Mouse (Mus musculus) heart, adult 11 months (tissue): Measurements from ENCODE around the gene Chd2.

Source experiments
- DNase-seq: peaks from one replicate; pipeline ENCODE4 v3.0.0; 2022

Chd2 gene

DNA sequence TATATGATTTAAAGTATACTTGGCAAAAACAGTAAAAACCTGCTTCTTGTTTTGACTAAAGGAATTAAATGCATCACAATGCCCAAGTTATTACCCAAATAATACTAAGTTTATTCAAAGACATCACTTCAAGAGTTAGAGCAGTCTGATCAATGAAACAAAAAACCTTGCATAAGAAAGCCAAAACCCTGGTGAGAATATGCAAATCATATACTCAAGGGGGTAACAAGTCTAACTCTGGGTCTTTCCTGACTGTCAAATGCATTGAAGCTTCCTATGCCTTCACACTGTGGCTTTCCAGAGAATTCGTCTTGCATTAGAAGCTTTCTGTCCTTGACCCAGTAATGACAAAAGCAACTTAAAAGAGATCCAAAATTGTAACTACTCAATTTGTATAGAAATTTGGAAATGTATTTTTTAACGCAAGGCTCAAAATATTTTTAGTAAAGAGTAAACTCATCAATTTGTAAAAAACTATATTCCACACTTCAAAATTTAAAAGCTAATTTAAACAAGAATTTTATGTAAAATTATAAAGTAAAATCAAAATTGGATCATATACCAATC, 2.4 kb downstream of the Chd2 start:
- DNase-seq: no peak

DNA sequence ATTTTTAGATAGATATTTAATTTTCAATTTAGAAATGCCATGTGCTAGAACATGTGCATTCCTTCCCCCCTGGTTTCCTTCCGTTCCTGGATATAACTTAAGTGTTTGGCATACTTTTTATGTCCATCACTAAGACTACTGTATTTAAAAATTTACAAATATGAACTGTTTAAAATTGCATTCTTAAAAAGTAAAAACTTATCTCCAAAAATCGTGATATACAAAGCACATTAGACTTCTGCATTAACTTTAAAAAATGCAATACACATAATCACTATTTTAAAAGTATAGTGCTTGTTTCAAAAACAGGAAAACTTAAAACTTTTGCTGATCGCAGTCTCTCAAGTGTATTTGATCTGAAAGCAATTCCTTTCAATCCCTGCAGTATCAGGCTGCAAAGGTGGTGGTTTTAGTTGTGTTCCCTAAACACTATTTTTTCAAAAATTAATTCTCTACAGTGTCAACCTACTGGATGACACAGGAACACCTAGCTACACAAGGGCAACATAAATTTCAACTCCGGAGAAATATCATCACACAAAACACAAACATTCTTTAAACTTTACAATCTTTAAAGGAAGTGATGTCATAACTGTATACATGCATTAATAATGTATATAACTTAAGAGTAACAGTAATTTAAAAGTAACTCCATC, 3.1 kb downstream of the Chd2 start:
- DNase-seq: no peak

DNA sequence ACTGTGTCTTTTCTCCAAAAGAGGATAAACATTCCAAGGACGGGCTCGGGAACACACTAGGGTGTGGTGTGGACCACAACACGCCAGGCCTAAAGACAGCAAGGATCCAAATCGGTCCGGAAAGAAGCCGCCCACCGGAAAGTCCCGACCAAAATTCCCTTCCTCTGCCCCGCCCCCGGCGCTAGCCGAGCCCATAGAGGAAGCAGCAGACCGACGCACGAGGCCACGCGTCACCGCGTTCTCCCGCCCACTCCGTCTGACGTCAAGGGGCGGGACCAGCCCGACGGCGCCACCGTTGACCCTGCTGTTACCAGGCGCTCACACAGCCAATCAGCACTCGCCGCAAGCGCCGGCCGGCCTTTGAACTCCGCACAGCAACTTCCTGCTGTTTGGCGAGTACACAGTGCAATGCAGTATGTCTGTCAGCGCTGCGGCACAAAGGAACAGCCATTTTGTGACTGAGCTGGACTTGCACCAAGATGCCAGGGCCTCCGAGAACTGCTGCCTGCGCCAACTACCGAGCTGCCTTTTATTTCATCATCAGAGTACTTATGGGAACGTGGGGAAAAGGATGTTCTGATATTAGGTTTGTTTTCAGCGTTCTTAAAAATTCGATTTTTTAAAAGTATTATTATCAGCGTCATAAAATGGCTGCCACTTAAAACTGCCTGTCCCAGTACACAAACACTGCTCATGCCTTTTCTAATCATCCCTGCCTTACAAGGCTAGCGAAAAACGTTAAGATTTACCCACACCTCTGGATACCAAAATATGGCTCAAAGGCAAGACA, 3.8 kb downstream of the Chd2 start:
- peak; percentile 100 for DNase-seq

DNA sequence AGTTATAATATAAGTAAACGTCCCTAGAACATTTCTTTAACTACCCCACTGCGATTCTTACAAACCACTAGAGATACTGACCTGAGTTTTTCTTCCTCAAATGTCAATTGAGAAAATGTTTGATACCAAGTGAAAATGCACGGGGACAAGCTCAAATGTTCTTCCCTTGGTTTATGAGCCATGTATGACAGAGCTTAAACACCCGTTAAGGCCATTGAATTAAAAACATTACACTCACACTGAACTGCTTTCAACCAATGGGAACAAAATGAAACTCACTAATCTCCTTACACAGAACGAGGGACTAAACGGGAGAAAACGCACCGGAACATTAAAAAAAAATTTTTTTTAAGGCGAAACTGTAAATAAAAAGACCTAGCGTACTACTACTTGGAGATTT, 4.4 kb downstream of the Chd2 start:
- no peak for DNase-seq

DNA sequence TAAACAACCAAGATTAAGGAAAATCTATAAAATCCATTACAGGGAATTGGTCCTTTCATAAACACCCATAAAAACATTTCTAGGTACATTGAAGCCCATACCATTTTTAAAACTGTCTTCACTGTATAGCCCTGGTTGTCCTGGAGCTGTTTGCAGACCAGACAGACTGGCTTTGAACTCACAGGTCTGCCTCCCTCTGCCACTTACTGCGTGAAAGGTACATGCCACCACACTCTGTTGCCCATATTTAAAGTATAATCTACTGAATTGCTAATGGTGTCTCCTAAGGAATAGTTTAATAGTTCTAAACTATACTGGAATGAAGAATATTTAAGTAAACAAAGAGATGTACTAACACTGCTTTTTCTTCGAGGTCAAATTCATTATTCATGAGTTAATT, 5.1 kb downstream of the Chd2 start:
- DNase-seq: peak; percentile 87

DNA sequence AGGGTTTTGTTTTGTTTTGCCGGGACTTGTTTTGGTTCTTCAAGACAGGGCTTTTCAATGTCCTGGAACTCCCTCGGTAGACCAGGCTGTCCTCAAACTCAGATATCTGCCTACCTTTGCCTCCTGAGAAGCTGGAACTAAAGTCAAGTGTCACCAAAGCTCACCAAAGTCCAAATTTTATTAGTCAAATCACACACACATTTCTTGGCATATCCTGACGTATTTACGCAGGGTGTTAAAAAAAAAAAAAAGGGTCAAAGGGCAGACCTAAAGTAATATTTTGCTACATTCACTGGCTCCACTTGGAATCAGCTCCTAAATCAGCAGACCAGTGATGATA, 5.8 kb downstream of the Chd2 start:
- peak; percentile 56 for DNase-seq

DNA sequence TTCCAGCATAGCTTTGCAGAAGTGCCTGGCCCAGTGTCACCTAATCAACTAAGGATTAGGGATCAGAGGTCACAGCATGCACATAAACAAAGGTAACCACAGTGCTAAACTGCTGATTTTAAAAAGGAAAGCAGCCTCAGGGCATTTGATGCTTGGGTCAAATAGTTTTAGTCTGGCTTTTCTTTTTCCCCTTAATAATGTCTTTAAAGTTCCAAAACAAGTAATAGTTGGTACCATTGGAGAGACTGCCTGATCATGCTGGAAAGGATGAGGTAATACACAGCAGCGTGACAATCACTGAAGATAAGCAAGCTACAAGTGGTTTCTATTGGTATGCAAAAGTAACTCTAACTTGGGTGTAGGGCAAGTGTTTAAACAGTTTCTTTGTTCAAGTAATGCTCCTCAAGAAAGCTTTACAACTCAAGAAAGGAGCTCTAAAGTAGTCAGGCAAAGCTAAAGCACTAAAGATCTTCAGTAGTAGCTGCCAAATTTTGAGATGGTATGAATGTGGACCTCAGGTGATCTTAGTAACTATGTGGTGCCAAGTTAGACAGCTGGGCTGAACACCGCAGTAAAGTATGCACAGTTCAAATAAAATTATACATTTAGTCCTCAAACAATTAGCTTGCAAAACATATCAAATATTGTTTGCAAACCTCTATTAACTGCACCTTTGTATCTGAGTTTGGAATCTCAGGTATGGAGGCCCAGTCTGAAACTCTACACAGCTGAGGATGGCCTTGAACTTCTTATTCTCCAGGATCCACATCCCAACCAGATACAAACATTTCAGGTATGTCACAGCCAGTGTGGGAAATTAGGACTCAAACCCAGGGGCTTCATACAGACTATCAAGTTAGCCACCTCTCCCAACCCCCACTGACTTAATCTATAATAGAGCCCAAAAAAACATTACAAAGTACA, 6.4 kb downstream of the Chd2 start:
- peak; percentile 82 for DNase-seq

DNA sequence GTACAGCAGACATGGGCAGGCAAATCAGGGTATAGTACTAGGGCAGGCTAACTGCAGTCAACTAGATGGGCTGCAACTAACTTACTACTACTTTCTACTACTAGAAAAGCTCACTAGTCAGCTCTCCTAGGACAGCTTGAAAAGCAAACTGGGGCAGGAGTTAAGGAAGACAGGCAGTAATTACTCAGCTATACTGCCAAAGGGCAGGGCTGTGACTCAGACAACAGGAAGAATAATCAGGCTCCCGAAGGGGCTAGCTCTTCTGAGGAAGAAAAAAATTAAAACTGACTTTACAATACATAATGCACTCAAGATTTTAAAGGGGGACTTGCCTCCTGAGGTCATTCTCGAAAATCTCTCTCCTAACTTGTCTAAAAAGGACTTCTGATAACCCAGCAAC, 8.2 kb downstream of the Chd2 start:
- peak; percentile 94 for DNase-seq

DNA sequence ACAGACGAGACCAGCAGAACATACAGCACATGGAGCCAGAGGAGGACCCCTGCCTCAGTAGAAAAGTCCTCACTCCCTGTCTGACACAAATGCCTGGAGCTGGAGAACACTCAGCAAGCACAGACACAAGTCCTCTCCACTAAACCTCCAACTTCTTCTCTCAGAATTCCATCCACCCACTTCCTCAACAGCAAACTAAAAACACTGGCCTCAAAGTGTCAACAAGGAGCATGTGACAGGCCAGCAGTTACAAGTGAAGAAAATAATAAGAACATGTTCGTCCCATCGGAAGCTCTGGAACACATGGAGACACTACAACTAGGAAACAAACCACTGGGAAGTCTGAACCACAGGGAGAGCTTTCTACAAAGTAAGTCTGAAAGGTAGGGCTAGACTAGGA, 8.7 kb downstream of the Chd2 start:
- peak; percentile 98 for DNase-seq

DNA sequence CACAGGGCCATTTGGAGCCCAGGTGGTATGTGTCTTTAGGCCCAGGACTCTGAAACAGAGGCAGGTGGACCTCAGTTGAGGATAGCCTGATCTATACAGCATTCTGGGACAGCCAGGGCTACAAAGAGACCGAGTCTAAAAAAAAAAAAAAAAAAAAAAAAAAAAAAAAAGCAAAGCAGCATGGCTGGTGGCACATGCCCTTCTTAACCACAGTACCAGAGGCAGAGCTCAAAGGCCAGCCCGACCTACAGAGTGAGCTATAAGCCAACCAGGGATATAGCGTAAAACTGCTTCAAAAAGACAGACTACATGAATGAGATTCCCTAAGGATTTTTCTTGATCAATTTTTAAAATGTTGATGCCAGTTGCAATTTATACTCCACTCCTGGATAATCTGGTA, 9.5 kb downstream of the Chd2 start:
- peak; percentile 83 for DNase-seq

DNA sequence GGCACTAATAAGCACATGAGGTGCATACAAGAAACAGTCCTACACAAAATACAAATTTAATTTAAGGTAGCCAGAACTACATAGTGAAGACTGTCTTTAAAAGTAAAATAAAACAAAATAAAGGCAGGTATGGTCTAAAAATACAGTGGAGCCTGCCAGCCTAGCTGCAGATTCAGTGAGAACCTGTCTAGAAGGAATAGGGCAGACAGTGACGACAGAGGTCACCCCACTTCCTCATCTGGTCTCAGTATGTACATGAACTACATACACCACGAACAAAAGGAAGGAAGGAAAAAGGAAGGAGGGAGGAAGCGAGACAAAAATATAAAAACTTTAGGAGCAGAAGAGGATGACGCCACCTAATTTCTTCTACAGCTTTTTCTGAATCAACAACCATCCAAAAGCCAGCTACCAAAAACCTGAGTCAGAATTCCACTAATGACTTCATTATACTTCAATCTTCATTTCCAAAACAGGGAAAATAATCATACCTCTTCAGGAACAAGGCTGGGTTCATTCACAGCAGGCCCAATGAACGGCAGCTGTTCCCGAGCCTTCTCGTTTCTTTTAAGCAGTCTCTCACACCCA, 10.0 kb downstream of the Chd2 start:
- DNase-seq: peak; percentile 95

DNA sequence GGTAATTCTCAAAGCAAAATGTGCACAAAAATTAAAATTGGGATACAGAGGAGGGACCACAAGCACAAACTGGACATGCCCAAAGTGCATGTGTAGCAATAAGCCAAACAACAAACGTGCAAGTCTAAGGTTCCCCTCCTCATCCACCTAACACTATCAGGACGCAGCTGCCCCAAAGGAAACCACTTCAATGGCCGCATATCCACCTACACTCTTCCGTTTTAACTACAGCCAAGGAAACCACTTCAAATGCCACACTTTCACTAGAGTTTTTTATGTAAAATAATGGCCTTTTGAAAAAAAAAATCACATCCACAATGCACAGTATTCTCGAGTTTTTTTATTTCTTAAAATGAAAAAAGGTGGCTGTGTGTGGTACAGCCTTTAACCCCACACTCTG, 10.8 kb downstream of the Chd2 start:
- DNase-seq: peak; percentile 90

DNA sequence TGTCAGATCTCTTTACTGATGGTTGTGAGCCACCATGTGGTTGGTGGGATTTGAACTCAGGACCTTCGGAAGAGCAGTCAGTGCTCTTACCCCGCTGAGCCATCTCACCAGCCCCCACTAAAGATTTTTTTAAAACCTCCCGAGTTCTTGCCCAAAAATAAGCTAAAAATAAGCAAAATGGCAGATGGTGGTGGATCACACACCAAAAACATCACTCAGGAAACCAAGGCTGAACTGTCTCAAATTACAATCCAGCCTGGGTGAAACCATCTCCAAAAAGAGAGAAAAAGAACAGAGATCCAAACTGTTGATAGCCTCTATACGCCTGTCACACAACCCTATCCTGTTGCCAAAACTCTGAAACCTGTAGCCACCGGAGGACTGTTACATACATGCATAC, 11.5 kb downstream of the Chd2 start:
- no peak for DNase-seq

DNA sequence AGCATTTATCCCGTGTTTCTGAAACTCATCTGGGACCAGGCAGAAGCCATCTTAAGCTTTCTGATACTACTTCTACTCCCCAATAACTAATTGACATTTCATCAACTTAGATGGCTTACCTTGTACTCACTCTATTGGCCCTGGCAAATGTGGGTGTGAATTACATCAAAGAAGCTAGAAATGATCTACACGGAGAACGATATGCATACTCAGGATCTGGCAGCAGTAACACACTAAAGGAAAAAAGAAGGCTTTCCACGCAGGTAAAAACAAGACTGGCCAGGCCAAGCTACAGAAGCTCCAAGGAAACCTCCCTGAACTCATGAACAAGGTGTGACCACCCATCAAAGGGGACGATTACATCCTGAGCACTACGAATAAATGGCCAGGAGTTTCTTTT, 12.4 kb downstream of the Chd2 start:
- DNase-seq: peak; percentile 74

DNA sequence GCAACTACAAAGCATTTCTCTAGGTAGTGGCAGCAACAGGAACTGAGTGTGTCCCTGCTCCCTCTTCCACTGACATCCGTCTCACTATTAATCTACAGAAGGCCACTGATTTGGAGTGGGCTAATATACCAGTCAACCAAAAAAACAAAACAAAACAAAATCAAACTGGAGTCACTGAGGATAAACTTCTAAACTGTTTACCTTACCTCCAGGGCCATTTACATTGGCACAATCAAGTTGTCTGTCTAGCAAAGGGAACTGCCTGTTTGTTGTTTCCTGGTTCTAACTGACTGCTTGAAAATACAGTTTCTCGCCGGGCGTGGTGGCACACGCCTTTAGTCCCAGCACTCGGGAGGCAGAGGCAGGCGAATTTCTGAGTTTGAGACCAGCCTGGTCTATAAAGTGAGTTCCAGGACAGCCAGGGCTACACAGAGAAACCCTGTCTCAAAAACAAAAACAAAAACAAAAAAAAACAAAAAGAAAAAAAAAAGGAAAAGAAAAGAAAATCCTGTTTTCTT, 13.2 kb downstream of the Chd2 start:
- peak; percentile 81 for DNase-seq

DNA sequence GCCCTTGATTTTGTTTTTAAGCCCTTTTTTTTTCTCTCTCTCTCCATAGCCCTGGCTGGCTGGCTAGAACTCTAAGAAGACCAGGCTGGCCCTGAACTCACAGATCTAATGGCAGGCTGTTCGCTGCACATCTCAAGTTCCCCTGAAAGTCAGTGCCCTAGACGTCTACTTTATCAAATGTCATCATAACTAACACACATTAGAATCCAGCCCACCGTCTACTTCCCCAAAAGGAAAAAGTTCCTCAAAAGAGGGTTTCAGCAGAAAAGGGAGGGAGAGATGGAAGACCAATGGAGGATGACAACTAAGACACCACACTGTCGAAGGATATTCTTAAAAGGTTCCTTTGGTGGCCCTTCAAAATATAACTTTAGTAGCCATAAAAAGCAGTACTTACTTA, 14.4 kb downstream of the Chd2 start:
- peak; percentile 87 for DNase-seq

DNA sequence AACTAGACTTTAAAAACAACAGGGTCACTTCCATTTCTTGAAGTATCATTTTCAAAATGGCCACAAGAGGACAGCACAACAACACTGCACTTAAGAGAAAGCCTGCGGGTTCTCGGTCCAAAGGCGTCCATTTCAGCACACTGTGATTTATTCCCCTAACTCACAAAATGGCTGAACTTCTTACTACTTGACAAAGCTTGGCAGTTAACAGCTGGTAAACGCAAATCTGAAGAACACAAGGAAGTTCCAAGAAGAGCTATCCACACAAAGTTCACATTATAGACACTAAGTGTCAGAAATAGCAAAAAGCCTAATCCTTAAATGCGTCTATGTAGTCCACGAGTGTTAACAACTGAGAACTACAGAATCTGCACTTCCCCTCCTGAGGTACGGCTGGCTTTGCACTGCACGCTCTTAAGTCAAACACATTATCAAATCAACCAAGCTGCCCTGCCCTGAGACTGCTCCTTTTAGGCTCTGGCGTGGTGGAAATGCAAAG, 17.1 kb downstream of the Chd2 start:
- DNase-seq: peak; percentile 97

DNA sequence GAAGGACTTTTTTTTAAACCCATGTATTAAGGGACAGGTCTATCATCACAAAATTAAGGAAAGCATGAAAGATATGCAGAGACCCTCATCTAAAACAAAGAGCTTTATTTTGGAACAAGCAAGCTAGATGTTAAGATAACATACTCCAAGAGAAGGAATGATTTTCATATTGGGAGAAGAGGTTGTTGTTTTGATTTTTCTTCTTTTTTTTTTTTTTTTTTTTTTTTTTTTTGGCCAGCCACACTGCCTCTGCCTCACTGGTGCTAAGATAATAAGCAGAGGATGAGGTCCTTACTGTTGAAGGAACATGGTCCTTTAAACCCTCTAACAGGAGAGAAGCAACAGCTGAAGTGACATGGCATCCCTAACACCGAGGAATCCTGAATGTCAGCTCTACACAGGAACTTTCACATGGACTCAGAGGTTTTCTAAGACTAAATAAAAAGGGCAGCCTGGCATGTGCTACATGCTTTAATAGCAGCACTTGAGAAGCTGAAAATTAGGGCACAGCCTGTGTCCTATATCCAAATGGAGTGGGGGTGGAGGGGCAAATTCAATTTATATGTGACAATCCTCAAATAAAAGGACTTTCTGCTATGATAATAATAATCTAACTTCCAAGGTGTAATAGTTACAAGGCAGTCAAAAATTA, 17.9 kb downstream of the Chd2 start:
- DNase-seq: no peak

DNA sequence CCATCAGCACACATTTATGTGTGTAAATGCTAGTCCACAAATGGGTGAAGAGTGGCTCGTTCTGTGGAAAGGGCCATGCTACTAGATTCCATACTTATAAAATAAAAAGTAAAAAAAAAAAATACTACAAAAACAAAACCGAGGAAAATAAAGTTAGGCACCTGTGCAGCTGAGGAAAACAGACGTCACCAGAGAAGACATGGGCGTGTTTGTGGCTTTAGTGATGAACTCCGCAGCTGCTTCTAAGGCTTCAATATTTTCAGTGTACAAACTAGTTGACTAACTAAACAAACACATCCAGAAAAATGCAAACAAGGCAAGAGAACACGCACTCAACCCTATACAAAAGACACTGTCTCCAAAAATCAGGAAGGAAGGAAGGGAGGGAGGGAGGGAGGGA, 18.4 kb downstream of the Chd2 start:
- DNase-seq: no peak

DNA sequence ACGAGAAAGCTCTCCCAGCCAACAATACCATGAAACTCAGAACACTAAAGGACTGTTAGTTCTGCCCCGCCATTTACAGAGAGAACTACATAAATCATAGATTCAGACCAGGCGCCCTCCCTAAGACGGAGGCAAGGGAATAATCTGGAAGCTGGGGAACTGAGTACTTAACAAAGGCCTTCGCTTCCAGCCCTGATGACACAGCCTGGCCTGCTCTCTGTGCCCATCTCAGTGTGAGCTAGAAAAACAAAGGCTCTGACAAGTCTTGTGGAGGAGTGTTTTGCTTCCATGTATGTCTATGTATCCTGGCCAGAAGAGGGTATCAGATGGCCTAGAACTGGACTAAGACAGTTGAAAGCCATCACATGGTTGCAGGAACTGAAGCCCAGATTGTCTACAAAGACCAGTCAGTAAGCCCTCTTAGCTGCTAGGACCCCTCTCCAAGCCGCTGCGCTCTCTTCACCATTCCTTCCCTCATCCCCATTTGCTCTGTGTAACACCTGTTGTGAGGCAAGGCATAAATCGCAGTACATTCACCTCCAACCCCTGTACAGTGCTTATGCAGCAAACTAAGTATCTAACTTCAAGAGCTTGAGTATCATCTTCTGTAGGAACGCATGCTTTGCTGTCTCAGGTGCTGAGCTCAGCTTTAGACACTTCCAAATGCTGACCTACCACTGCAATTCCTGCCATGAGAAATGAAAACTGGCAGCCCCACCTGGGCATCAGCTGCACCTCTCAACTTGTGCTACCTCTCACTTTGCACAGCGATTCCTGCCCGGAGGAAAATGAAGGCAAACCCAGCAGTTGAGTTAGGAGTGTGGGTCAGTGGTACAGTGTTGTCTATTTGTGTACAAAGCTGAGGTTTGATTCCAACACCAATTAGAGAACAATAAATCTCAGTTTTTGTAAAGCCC, 20.1 kb downstream of the Chd2 start:
- peak; percentile 91 for DNase-seq

DNA sequence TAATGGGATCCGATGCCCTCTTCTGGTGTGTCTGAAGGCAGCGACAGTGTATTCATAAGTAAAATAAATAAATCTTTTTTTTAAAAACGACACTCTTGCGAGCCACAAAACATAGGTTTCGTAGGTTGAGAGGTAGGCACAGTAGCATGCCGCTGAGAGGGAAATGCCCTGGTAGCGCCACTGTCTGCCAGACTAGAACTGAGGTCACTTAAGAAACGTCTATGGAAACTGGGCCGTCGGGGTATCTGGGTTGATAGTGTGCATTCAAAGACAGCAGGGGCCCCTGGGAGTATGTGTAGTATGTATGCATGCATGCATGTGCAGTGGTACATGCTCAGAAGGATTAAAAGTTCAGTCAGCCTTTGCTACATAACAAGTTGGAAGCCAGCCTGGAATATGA, 21.4 kb downstream of the Chd2 start:
- peak; percentile 87 for DNase-seq
